Mouse (Mus musculus): Measurements from ENCODE around the gene Serpinf2.

The Serpinf2 gene

GRCm38 (mm10) chr11:75431307-75431706, 8.1 kb downstream of the Serpinf2 start:
- no peak for DNase-seq (ENCODE audit: low spot score in 2 of 2)

- peak in 1 of 2 experiments; percentile 34 for DNase-seq (ENCODE audit: low spot score in 2 of 2)
Observed at GRCm38 (mm10) chr11:75429019-75429705, 10.2 kb downstream of the Serpinf2 start.

GRCm38 (mm10) chr11:75424459-75424858, 14.9 kb downstream of the Serpinf2 start:
- no peak for DNase-seq (ENCODE audit: low spot score in 2 of 2)

- no peak for DNase-seq (ENCODE audit: low spot score in 2 of 2)
Observed at GRCm38 (mm10) chr11:75424033-75424432, 15.4 kb downstream of the Serpinf2 start.

GRCm38 (mm10) chr11:75423091-75423490, 16.3 kb downstream of the Serpinf2 start:
- DNase-seq (ENCODE audit: low spot score in 2 of 2) = no peak

- no peak for DNase-seq (ENCODE audit: low spot score in 2 of 2)
Observed at GRCm38 (mm10) chr11:75422013-75422792, 17.2 kb downstream of the Serpinf2 start, which contains the start of gene Serpinf1. Serpinf1 (minus strand) TSS chr11:75422701.

GRCm38 (mm10) chr11:75421375-75422012, 17.9 kb downstream of the Serpinf2 start:
- no peak for DNase-seq (ENCODE audit: low spot score in 2 of 2)

- DNase-seq (ENCODE audit: low spot score in 2 of 2) = no peak
Observed at GRCm38 (mm10) chr11:75420810-75421374, 18.5 kb downstream of the Serpinf2 start.

GRCm38 (mm10) chr11:75420037-75420436, 19.4 kb downstream of the Serpinf2 start:
- DNase-seq (ENCODE audit: low spot score in 2 of 2) = no peak

- DNase-seq (ENCODE audit: low spot score in 2 of 2) = no peak
Observed at GRCm38 (mm10) chr11:75415994-75416393, 23.4 kb downstream of the Serpinf2 start.

- no peak for DNase-seq (ENCODE audit: low spot score in 2 of 2)
Observed at GRCm38 (mm10) chr11:75415096-75415495, 24.3 kb downstream of the Serpinf2 start.

- no peak for DNase-seq (ENCODE audit: low spot score in 2 of 2)
Observed at GRCm38 (mm10) chr11:75410591-75410990, 28.8 kb downstream of the Serpinf2 start.

GRCm38 (mm10) chr11:75409679-75410575, 29.5 kb downstream of the Serpinf2 start:
- no peak for DNase-seq (ENCODE audit: low spot score in 2 of 2)

- DNase-seq (ENCODE audit: low spot score in 2 of 2) = peak; percentile 57 to 76
Observed at GRCm38 (mm10) chr11:75406865-75407264, 32.5 kb downstream of the Serpinf2 start.

- no peak for DNase-seq (ENCODE audit: low spot score in 2 of 2)
Observed at GRCm38 (mm10) chr11:75406104-75406503, 33.3 kb downstream of the Serpinf2 start.

- DNase-seq (ENCODE audit: low spot score in 2 of 2) = no peak
Observed at GRCm38 (mm10) chr11:75404801-75405200, 34.6 kb downstream of the Serpinf2 start.

GRCm38 (mm10) chr11:75403301-75404052, 35.9 kb downstream of the Serpinf2 start:
- no peak for DNase-seq (ENCODE audit: low spot score in 2 of 2)

GRCm38 (mm10) chr11:75402271-75402690, 37.1 kb downstream of the Serpinf2 start:
- peak in 1 of 2 experiments; percentile 21 for DNase-seq (ENCODE audit: low spot score in 2 of 2)

- no peak for DNase-seq (ENCODE audit: low spot score in 2 of 2)
Observed at GRCm38 (mm10) chr11:75400099-75400498, 39.3 kb downstream of the Serpinf2 start.

- no peak for DNase-seq (ENCODE audit: low spot score in 2 of 2)
Observed at GRCm38 (mm10) chr11:75399411-75399841, 40.0 kb downstream of the Serpinf2 start.

Measured in spleen, postnatal 14 days (tissue).